Mouse (Mus musculus) megakaryocyte, embryonic 14.5 days (primary cell): ENCODE data around the gene Ccdc88a. TPM values are rescaled to one million over a fixed set of nuclear protein-coding genes. Genes with fewer than 3 reads are reported as not detected.

Experiments used
- H3K27me3 ChIP-seq: replicated peaks from 2 replicates; pipeline ENCODE3; 2012; ENCODE audit warnings: inconsistent platforms
- H3K36me3 ChIP-seq: replicated peaks from 2 replicates; pipeline ENCODE3; 2012; ENCODE audit warnings: low read length, inconsistent platforms, mixed read lengths
- H3K4me1 ChIP-seq: 2 replicates; pipeline ENCODE4 v1.6.1; 2012; ENCODE audit warnings: inconsistent platforms
- H3K4me3 ChIP-seq: replicated peaks from 2 replicates; pipeline ENCODE3; 2012; ENCODE audit warnings: moderate library complexity, mild to moderate bottlenecking, inconsistent platforms
- H3K9me3 ChIP-seq: 2 replicates; pipeline ENCODE4 v1.6.1; 2012; ENCODE audit warnings: inconsistent platforms
- FLI1 ChIP-seq: IDR thresholded peaks from 2 replicates; pipeline ENCODE4 v1.6.1; 2012; ENCODE audit warnings: low read length, inconsistent platforms, mixed read lengths
- GATA1 ChIP-seq: IDR thresholded peaks from 3 replicates; pipeline ENCODE4 v1.6.1; 2012; ENCODE audit warnings: mixed read lengths, low read length, inconsistent platforms, borderline replicate concordance
- polyA plus RNA-seq: library from polyadenylated mRNA; stranded (reverse); fragments of >175 nt; gene quantifications from 2 replicates; pipeline ENCODE4 v1.2.3, GENCODE M21; 2012; ENCODE audit warnings: low replicate concordance; ENCODE audit not compliant: insufficient read depth

Ccdc88a gene
- polyA plus RNA-seq, 1 experiment, result 4.2 TPM

GRCm38 (mm10) chr11:29376635-29377034, 3.2 kb downstream of the Ccdc88a start:
- Histone ChIP-seq H3K36me3 (peaks cover 19% of the 10 kb centered on the region), H3K4me3 (no peak overlapping the region), H3K27me3 (no peaks in the 10 kb centered on the region), H3K9me3 (no peaks in the 10 kb centered on the region), H3K4me1 (peaks cover 31% of the 10 kb centered on the region)
- TF ChIP-seq FLI1, result no peak
- TF ChIP-seq GATA1, result no peak

DNA sequence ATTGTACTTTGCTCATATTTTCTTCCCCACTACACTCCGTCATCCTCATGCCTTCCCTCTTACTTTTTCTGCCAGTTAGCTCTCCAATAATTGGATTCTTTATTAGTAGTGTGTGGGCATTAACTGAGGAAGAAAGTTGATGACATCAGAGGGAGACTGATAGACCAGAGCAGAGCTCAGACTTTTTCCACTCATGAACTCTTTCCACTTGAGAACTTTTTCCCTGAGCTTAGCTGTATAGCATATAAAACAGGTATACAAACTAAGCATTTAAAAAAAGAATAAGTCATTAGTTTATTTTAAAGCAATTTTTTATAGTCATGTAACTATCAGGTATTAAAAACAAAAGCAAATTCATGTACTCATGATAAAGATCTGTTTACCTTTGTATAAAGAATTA, 5.3 kb downstream of the Ccdc88a start:
- Histone ChIP-seq H3K4me3 (no peak overlapping the region), H3K27me3 (no peaks in the 10 kb centered on the region), H3K9me3 (no peaks in the 10 kb centered on the region), H3K4me1 (peaks cover 45% of the 10 kb centered on the region), H3K36me3 (peaks cover 26% of the 10 kb centered on the region)
- TF ChIP-seq FLI1 (no peak), GATA1 (no peak)

DNA sequence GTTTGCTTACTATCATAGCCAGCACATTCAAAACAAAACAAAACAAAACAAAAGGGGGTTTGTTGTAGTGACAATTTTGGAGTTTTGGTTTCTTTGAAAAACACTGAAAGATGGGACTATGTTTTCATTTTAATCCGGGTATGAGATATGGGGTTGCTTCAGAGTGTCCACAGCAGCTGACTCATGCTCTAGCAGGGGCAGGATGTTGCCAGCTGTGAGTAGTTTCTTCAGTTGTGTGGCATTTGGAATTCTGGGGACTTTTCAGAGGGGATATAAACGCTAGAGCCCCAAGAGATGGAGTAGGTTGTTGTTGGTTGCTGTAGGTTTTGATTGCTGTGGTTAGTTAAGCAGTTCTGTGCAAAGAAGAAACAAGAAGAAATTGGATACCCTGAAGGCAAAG, 10.0 kb downstream of the Ccdc88a start:
- no peaks in the 10 kb centered on the region for H3K27me3 ChIP-seq
- H3K4me1 ChIP-seq, result peaks cover 43% of the 10 kb centered on the region
- no peaks in the 10 kb centered on the region for H3K9me3 ChIP-seq
- TF ChIP-seq GATA1 (no peak), FLI1 (no peak)
- no peak overlapping the region for H3K4me3 ChIP-seq
- H3K36me3 ChIP-seq, result peaks cover 29% of the 10 kb centered on the region

- Histone ChIP-seq H3K9me3 (no peaks in the 10 kb centered on the region), H3K4me3 (no peak overlapping the region), H3K27me3 (no peaks in the 10 kb centered on the region), H3K36me3 (peaks cover 29% of the 10 kb centered on the region), H3K4me1 (peaks cover 43% of the 10 kb centered on the region)
- no peak for TF ChIP-seq GATA1
- no peak for TF ChIP-seq FLI1
Observed at GRCm38 (mm10) chr11:29384001-29384400, 10.5 kb downstream of the Ccdc88a start.

GRCm38 (mm10) chr11:29384617-29385016, 11.2 kb downstream of the Ccdc88a start:
- no peak for TF ChIP-seq GATA1
- no peak for TF ChIP-seq FLI1
- H3K27me3 ChIP-seq, result no peaks in the 10 kb centered on the region
- H3K4me1 ChIP-seq, result peaks cover 40% of the 10 kb centered on the region
- no peak overlapping the region for H3K4me3 ChIP-seq
- peaks cover 29% of the 10 kb centered on the region for H3K36me3 ChIP-seq
- H3K9me3 ChIP-seq, result no peaks in the 10 kb centered on the region

- Histone ChIP-seq H3K36me3 (peaks cover 14% of the 10 kb centered on the region), H3K4me3 (no peak overlapping the region), H3K27me3 (no peaks in the 10 kb centered on the region), H3K4me1 (peaks cover 22% of the 10 kb centered on the region), H3K9me3 (no peaks in the 10 kb centered on the region)
- no peak for TF ChIP-seq FLI1
Observed at GRCm38 (mm10) chr11:29389913-29390312, 16.5 kb downstream of the Ccdc88a start.

- peaks cover 9% of the 10 kb centered on the region for H3K36me3 ChIP-seq
- TF ChIP-seq GATA1 (no peak), FLI1 (no peak)
- H3K27me3 ChIP-seq, result no peaks in the 10 kb centered on the region
- H3K4me1 ChIP-seq, result peaks cover 22% of the 10 kb centered on the region
- no peak overlapping the region for H3K4me3 ChIP-seq
- H3K9me3 ChIP-seq, result no peaks in the 10 kb centered on the region
Observed at GRCm38 (mm10) chr11:29395135-29395746, 21.8 kb downstream of the Ccdc88a start.

GRCm38 (mm10) chr11:29400374-29400773, 26.9 kb downstream of the Ccdc88a start:
- TF ChIP-seq FLI1 (no peak), GATA1 (no peak)
- peaks cover 16% of the 10 kb centered on the region for H3K36me3 ChIP-seq
- H3K27me3 ChIP-seq, result no peaks in the 10 kb centered on the region

GRCm38 (mm10) chr11:29406292-29406691, 32.8 kb downstream of the Ccdc88a start:
- Histone ChIP-seq H3K9me3 (no peaks in the 10 kb centered on the region), H3K4me1 (no peaks in the 10 kb centered on the region), H3K27me3 (no peaks in the 10 kb centered on the region), H3K4me3 (no peak overlapping the region), H3K36me3 (peaks cover 15% of the 10 kb centered on the region)
- TF ChIP-seq GATA1 (no peak), FLI1 (no peak)

More at GRCm38 (mm10) chr11:29400374-29400773, 26.9 kb downstream of the Ccdc88a start:
- H3K4me3 ChIP-seq, result no peak overlapping the region
- H3K9me3 ChIP-seq, result no peaks in the 10 kb centered on the region
- H3K4me1 ChIP-seq, result no peaks in the 10 kb centered on the region; the same call in 1 of the 2 replicates

DNA sequence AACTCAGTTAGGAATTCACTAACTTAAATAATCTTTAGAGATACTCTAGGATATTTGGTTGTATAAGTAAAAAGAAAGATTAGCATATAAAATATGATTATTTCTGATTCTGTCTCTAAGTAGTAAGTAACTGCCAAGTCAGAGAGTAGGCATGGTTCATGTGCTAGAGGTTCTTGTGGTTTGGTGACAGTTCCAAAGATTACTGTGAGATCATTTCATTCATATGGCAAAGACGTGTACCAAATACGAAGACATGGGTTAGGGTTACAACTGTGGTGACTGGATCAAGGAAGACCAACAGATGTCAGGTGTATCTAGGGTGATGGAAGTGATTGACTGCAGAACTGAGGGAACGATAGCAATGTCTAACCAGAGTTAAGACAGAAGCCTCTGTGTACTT, 50.0 kb downstream of the Ccdc88a start:
- no peak for TF ChIP-seq GATA1
- TF ChIP-seq FLI1, result no peak
- no peaks in the 10 kb centered on the region for H3K9me3 ChIP-seq
- peaks cover under 1% of the 10 kb centered on the region; the same call in 1 of the 2 replicates for H3K4me1 ChIP-seq
- H3K36me3 ChIP-seq, result peaks cover 10% of the 10 kb centered on the region
- no peak overlapping the region for H3K4me3 ChIP-seq
- no peaks in the 10 kb centered on the region for H3K27me3 ChIP-seq

DNA sequence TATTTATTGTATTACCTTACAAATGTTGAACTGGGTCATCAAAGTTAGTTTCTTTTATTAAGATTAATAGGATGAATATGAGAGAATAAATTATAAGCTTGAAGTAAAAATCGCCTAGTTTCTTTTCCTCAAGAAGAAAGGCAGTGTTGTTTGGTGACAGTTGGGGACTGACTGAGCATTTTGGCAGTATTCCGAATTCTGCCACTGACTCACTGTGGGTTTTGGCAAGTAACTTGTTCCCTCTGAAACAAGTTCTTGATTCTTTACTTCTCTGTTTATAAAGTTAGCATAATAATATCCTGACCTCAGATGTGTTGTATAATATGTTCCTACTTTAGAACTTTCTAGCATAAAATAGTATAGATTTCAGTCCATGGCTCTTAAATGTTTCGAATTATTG, 55.3 kb downstream of the Ccdc88a start:
- TF ChIP-seq FLI1, result no peak
- TF ChIP-seq GATA1, result no peak
- H3K4me1 ChIP-seq, result no peaks in the 10 kb centered on the region
- H3K27me3 ChIP-seq, result no peaks in the 10 kb centered on the region
- no peak overlapping the region for H3K4me3 ChIP-seq
- peaks cover 25% of the 10 kb centered on the region for H3K36me3 ChIP-seq
- no peaks in the 10 kb centered on the region for H3K9me3 ChIP-seq

DNA sequence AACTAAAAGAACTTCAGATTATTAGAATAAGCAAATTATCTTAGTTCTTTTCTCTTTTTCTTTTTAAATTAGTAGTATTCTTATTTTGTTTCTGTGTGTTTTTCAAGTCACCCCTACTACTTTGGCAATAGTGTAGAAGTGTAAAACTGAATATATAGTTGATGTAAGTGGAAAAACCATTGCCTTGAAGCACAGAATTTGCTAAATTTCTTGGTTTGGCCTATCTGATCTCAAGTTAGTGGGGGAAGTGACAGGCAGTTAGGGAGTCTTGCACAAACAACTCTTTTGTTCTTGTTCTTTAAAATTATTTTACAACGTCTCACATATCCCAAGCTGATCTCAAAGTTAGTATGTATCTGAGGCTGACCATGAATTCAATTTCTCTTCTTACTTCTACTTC, 57.6 kb downstream of the Ccdc88a start:
- no peaks in the 10 kb centered on the region for H3K27me3 ChIP-seq
- TF ChIP-seq GATA1 (no peak), FLI1 (no peak)
- H3K4me3 ChIP-seq, result no peak overlapping the region
- H3K4me1 ChIP-seq, result no peaks in the 10 kb centered on the region
- peaks cover 19% of the 10 kb centered on the region for H3K36me3 ChIP-seq
- H3K9me3 ChIP-seq, result no peaks in the 10 kb centered on the region
